Mouse (Mus musculus) olfactory bulb, adult 2 months (tissue): ENCODE measurements around the gene Tbx22.

Experiments used
- CTCF ChIP-seq: fragments of 200-500 bp; IDR thresholded peaks from 2 replicates; pipeline ENCODE4 v1.5.1; 2012; ENCODE audit warnings: low read depth, mild to moderate bottlenecking, low read length, moderate library complexity; ENCODE audit not compliant: insufficient read depth
- POLR2A ChIP-seq: fragments of 200-500 bp; IDR thresholded peaks from 2 replicates; pipeline ENCODE4 v1.6.1; 2012; ENCODE audit warnings: mild to moderate bottlenecking, low read depth, low read length, moderate library complexity; ENCODE audit not compliant: insufficient read depth

DNA sequence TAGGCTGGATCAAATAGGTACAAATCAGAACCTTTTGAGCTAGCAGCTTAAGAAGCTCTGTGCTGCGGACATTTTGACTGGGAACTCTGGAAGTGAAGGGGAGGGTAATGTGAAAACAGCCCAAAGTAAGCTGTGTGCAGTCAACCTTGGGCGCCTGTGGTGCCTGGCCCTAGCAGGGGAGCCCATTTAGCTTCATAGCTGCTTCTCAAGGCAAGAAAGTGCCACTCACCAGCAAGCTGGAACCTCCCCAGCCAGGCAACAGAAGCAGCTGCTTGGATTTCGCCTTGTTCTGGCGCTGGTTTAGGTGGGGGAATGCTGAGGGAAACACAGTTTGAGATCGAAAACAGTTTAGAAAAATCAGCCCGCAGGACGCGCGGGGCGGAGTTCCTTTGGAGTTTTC, 11.4 kb downstream of the Tbx22 start:
- no peak for TF ChIP-seq POLR2A
- TF ChIP-seq CTCF = no peak
